8 mouse cellular contexts compared by ENCODE assay signal in the genomic region with DNA sequence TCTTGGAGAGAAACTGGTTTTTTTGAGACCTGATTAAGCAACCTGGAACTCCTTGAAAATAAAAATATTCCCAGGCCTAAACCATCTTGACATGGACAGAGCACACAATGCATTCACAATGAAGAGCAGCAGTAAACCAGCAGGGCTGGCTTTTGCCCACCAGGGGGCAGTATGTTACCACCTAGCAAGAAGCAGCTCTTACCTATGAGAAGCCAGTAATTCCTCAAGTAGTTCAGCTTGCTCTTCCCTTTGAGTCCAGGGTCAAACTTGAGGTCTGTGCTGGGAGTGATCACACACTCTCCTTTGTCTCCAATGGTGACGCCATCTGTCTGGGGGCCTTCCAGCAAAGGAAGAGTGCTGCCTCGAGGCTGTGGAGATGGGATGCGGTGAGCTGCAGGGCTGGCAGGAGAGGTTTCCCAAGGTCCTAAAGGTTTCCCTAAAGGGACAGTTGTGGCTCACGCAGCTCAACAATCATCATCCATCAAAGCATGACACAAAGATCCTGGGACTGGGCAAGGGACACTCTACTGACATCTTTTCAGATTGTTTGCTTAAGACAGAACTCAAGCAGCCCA. TPM values are rescaled to one million over a fixed set of nuclear protein-coding genes. Genes with fewer than 3 reads are reported as not detected.
DNase-seq lines count a peak whose midpoint lies in the region; ATAC-seq lines count a peak whose summit lies in the region.

No protein-coding gene starts in this region.

- H3K4me1 ChIP-seq in heart, embryonic 11.5 days (ENCODE audit: control insufficient read depth, insufficient read depth, low read length), result peaks cover 5% of the 10 kb centered on the region; the same call in 1 of the 2 replicates
- H3K4me1 ChIP-seq in limb, embryonic 11.5 days (ENCODE audit: control insufficient read depth, insufficient read depth, low read length), result no peaks in the 10 kb centered on the region
- H3K4me1 ChIP-seq in midbrain, embryonic 16.5 days (ENCODE audit: control insufficient read depth, insufficient read depth, low read length), result no peaks in the 10 kb centered on the region

- no peak overlapping the region for H3K4me3 ChIP-seq in heart, embryonic 11.5 days (ENCODE audit: low read depth, low read length)
- H3K4me3 ChIP-seq in limb, embryonic 11.5 days (ENCODE audit: low read depth, low read length), result no peak overlapping the region
- H3K4me3 ChIP-seq in midbrain, embryonic 16.5 days (ENCODE audit: low read depth, low read length), result no peak overlapping the region

- WGBS in heart, embryonic 11.5 days (ENCODE audit: insufficient replicate concordance), result 36% methylated on average over 4 of the region's 4 CpGs
- 42% methylated on average over 4 of the region's 4 CpGs for WGBS in limb, embryonic 11.5 days
- 48% methylated on average over 4 of the region's 4 CpGs for WGBS in midbrain, embryonic 16.5 days

- H3K36me3 ChIP-seq in heart, embryonic 11.5 days (ENCODE audit: control insufficient read depth, insufficient read depth, low read length), result no peaks in the 10 kb centered on the region
- H3K36me3 ChIP-seq in limb, embryonic 11.5 days (ENCODE audit: control insufficient read depth, insufficient read depth, low read length), result no peaks in the 10 kb centered on the region
- no peaks in the 10 kb centered on the region; the same call in 1 of the 2 replicates for H3K36me3 ChIP-seq in midbrain, embryonic 16.5 days (ENCODE audit: control insufficient read depth, insufficient read depth, low read length)

- H3K27ac ChIP-seq in heart, embryonic 11.5 days (ENCODE audit: low read depth, low read length), result no peak overlapping the region
- no peak overlapping the region for H3K27ac ChIP-seq in limb, embryonic 11.5 days (replicated peaks; ENCODE audit: low read depth, low read length)
- no peak overlapping the region for H3K27ac ChIP-seq in midbrain, embryonic 16.5 days (ENCODE audit: low read length)

- ATAC-seq in heart, embryonic 11.5 days (replicated peaks; ENCODE audit: insufficient number of reproducible peaks, low FRiP score, low TSS enrichment), result no peak
- ATAC-seq in limb, embryonic 11.5 days (ENCODE audit: insufficient number of reproducible peaks, low FRiP score, low TSS enrichment, low read depth), result 0 out of 2 replicates have a peak, but pooled peaks have one; percentile 31
- peak; percentile 67; the same call in 1 of the 2 replicates for ATAC-seq in midbrain, embryonic 16.5 days

- H3K27me3 ChIP-seq in heart, embryonic 11.5 days (ENCODE audit: control insufficient read depth, insufficient read depth, low read length), result no peaks in the 10 kb centered on the region
- H3K27me3 ChIP-seq in limb, embryonic 11.5 days (ENCODE audit: control insufficient read depth, insufficient read depth, low read length), result no peaks in the 10 kb centered on the region
- no peaks in the 10 kb centered on the region for H3K27me3 ChIP-seq in midbrain, embryonic 16.5 days (ENCODE audit: control insufficient read depth, insufficient read depth, low read depth, low read length)

- H3K9ac ChIP-seq in heart, embryonic 11.5 days (ENCODE audit: low read depth, low read length), result no peak overlapping the region
- H3K9ac ChIP-seq in limb, embryonic 11.5 days (ENCODE audit: low read length), result no peak overlapping the region
- no peak overlapping the region for H3K9ac ChIP-seq in midbrain, embryonic 16.5 days (ENCODE audit: low read depth, low read length)

- H3K4me2 ChIP-seq in heart, embryonic 11.5 days, result no peak overlapping the region
- H3K4me2 ChIP-seq in limb, embryonic 11.5 days (ENCODE audit: low read depth, severe bottlenecking), result no peak overlapping the region
- H3K4me2 ChIP-seq in midbrain, embryonic 16.5 days (ENCODE audit: low read length), result no peak overlapping the region

- DNase-seq in heart, adult 11 months, result peak; percentile 94
- DNase-seq in embryo, embryonic 11 days, result peak; percentile 87
- DNase-seq in gastrocnemius, postnatal 4 days (ENCODE audit: low spot score in 2 of 2), result peak; percentile 68 to 81
- peak; percentile 72 to 89 for DNase-seq in kidney, adult 8-10 months
- DNase-seq in limb, embryonic 11.5 days (ENCODE audit: low spot score), result peak; percentile 92
- DNase-seq in spleen, postnatal 10 days (ENCODE audit: low spot score in 2 of 2), result peak; percentile 71 to 85

- no peaks in the 10 kb centered on the region for H3K9me3 ChIP-seq in heart, embryonic 11.5 days (replicated peaks; ENCODE audit: control insufficient read depth, low read length)
- H3K9me3 ChIP-seq in limb, embryonic 11.5 days (ENCODE audit: control insufficient read depth, low read length), result no peaks in the 10 kb centered on the region
- H3K9me3 ChIP-seq in midbrain, embryonic 16.5 days (replicated peaks; ENCODE audit: control insufficient read depth, low read length, poor library complexity, severe bottlenecking), result no peaks in the 10 kb centered on the region

RNA-seq across cellular contexts. Expression of a gene that starts 30.8 kb away (rescaled TPM):
- 73.2 and 76.2 TPM in 2 replicates for polyA plus RNA-seq in heart, embryonic 11.5 days (2014; fragmentation: Nextera tagmentation; extraction: Ambion mirVana)
- 10 to 100 TPM; 18.7 to 19.9 TPM for total RNA-seq in gastrocnemius, postnatal 4 days (2021)
- polyA plus RNA-seq in limb, embryonic 11.5 days (2014; fragmentation: Nextera tagmentation; extraction: Ambion mirVana), result 24.5 and 26.8 TPM in 2 replicates
- polyA plus RNA-seq in midbrain, embryonic 16.5 days (2015; fragmentation: Nextera tagmentation; extraction: Ambion mirVana), result 10.4 and 12.3 TPM in 2 replicates

RNA-seq across cellular contexts. Expression of a gene that starts 53.4 kb away (rescaled TPM):
- polyA plus RNA-seq in heart, embryonic 11.5 days (2014; fragmentation: Nextera tagmentation; extraction: Ambion mirVana), result 0.14 TPM in 1 of 2 replicates, not detected in the other
- 10 to 100 TPM; 13.6 to 18.1 TPM for total RNA-seq in gastrocnemius, postnatal 4 days (2021)
- not detected in 2 replicates for polyA plus RNA-seq in limb, embryonic 11.5 days (2014; fragmentation: Nextera tagmentation; extraction: Ambion mirVana)
- polyA plus RNA-seq in midbrain, embryonic 16.5 days (2015; fragmentation: Nextera tagmentation; extraction: Ambion mirVana), result not detected in 2 replicates
